Mouse (Mus musculus) liver, postnatal 0 days (tissue): ENCODE measurements around the gene Scd4.

Source experiments
- CTCF ChIP-seq: sonication (generic); IDR thresholded peaks from 2 replicates; pipeline ENCODE4 v1.5.1; 2016; ENCODE audit warnings: antibody characterized with exemption, low read depth
- EP300 ChIP-seq: IDR thresholded peaks from 2 replicates; pipeline ENCODE4 v1.6.1; 2016; ENCODE audit warnings: antibody characterized with exemption, low read depth, mild to moderate bottlenecking

DNA sequence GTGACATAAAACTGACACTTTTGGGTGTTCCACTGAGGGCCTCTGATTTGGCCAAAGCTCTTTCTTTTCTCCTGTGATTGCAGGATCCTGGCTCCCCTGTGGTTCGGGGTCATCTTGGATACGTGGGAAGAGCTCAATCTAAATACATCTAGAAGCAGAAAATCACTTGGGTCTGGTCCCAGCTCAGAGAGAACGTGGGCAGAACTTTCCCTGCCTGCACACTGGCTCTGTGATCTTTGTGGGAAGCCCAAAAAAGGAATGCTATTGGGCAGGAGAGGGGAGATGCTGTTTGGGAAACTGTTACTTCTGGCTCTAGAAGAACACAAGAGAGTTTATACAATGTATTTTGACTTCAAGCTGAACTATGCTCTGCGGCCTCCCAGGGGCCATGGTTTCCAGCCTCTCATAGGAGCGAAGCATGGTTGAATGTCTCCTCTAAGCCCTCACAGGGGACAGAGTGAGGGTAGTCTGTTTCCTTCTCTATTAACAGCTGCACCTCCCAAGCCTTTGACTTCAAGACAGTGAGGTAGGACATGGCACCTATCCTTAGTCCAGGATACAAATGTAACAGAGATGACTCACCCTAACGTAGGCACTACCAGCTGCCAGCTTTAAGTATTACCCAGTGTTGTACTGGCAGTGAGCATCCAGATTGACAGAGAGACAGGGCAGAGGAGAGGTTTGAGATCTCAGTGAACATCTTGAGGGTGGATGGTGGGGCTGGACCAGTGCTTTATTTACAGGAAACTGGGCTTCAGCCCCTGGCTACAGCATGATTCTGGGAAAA lies 3.2 kb downstream of the Scd4 start:
- no peak for TF ChIP-seq CTCF
- TF ChIP-seq EP300, result no peak
